Mouse (Mus musculus) megakaryocyte, adult 5-6 weeks (primary cell): Measurements from ENCODE around the gene Mrtfb. TPM values are rescaled to one million over a fixed set of nuclear protein-coding genes. Genes with fewer than 3 reads are reported as not detected.
"Not testable (repeated sequence)": the region's sequence is repeated elsewhere in the genome, so short reads cannot be mapped to it uniquely, and the experiment has no call there.

Experiments used
- ATAC-seq: 2 replicates; pipeline ENCODE4 v1.8.0; 2016; ENCODE audit warnings: mild to moderate bottlenecking, inconsistent platforms; ENCODE audit not compliant: poor library complexity, severe bottlenecking
- total RNA-seq, 2 experiments: library from RNA; stranded (forward) in 1 of 2; stranded (reverse) in 1 of 2; fragments of 153-499, 151-499 nt in 1 of 2; fragments of 221-1000, 200-1000 nt in 1 of 2; gene quantifications; 2 replicates each; pipeline versions ENCODE4 v1.2.3 to v1.2.4; 2015 to 2017

Gene Mrtfb
- total RNA-seq, 2 experiments from 2014 or later, result 2.8 to 6.2 TPM

DNA sequence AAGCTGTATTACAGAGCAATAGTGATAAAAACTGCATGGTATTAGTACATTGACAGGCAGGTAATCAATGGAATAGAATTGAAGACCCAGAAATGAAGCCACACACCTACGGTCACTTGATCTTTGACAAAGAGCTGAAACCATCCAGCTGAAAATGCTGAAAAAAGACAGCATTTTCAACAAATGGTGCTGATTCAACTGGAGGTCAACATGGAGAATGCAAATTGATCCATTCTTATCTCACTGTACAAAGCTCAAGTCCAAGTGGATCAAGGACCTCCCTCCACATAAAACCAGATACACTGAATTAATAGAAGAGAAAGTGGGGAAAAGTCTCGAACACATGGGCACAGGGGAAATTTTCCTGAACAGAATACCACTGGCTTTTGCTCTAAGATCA is 89.5 kb downstream of the Mrtfb start:
- ATAC-seq, result not testable (repeated sequence)

DNA sequence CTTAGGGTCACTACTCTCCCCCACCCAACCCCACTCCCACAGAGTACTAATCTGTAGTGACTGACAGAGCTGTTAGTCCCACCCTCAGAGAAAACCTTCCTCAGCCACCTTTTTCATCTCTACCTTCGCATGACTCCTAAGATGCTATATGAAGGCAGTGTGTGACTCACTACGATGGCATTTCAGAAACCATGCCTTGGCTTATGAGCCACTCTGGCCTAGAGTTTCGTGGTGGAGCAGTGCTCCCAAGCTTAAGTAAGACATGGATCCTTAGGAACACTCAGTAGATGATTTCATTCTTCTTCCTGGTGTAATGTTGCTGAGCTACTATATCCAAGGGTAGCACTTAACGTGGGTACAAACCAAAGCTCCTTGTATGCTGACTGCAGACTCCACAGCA is 94.4 kb downstream of the Mrtfb start:
- ATAC-seq, result no peak

- ATAC-seq, result no peak
These were observed 95.0 kb downstream of the Mrtfb start for GRCm38 (mm10) chr16:13351268-13351667.

GRCm38 (mm10) chr16:13353927-13354326 is 97.6 kb downstream of the Mrtfb start:
- ATAC-seq, result no peak

DNA sequence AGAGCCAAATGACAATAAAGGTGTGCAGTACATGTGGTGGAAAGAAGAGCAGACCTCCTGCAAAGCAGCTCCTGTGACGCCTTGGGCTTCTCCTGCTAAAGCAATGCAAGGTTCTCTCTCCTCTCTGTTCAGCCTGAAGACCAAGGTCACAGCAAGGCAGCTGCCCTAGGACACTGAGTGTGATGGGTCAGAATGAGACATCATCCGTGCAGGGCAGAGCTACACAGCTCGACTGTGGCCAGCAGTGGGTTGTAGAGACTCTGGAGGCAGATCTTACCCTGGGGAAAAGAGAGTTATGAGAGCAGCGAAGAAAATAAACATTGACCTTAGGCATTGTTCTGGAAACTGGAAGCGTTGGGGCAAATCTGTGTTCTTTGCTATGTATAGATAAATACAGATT is 98.2 kb downstream of the Mrtfb start:
- no peak for ATAC-seq

GRCm38 (mm10) chr16:13357806-13358679 is 101.8 kb downstream of the Mrtfb start:
- ATAC-seq, result no peak

DNA sequence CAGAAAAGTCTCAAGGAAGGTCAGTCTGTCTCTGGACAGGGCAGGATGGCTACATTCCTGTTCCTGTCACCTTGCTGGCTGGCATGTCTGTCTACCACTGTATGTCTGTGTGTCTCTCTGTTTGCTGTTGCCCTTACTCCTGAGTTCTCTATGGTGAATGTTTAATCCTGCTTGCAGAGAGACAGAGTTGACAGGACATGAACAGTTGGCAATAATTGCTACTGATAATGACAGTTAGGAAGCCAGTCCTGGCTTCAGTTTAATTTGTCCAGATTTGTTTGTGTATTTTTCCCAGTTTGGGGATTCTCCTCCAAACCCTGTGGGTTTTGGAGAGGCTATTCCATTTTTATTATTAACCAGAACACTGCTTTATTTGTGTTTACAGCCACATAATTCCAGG is 102.5 kb downstream of the Mrtfb start:
- ATAC-seq, result no peak

DNA sequence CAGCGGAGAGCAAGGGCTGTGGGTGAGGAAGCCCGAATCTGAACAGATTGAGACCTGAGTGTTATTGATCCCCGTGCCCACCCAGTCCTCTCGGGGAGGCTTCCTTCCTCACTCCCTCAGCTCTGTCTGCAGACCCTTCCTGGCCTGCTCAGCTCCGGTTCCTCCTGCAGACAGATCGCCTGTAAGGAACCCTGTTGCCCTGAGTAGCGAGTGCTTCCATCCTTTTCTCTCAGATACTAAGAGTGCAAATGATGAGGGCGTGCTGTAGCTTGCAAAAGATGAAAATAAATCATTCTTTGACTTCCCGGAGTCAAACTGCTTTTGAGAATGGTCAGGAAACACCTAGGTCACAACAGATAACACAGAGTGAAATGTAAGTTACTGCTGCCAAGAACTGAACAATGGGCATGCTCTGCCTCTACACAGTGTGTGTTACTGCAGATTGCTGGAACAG is 103.2 kb downstream of the Mrtfb start:
- ATAC-seq, result no peak

DNA sequence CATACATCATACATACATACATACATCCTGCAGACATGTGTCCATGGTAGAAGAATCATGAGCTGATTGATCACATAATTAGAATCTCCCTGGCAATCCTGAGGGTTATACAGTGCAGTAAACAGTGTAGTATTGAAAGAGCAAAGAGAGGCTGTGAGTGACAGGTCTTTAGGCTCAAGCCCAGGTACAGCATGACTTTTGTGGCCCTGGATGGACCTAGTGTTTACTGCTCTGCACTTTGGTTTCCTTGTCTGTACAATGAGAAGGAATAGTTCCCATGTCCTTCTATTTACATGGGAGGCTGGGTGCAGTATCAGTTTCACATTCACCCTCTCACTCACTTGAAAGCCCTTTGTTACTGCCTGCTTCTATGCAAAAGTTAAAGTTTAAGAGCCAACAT is 103.9 kb downstream of the Mrtfb start:
- no peak for ATAC-seq

GRCm38 (mm10) chr16:13360835-13361234 is 104.6 kb downstream of the Mrtfb start:
- no peak for ATAC-seq

DNA sequence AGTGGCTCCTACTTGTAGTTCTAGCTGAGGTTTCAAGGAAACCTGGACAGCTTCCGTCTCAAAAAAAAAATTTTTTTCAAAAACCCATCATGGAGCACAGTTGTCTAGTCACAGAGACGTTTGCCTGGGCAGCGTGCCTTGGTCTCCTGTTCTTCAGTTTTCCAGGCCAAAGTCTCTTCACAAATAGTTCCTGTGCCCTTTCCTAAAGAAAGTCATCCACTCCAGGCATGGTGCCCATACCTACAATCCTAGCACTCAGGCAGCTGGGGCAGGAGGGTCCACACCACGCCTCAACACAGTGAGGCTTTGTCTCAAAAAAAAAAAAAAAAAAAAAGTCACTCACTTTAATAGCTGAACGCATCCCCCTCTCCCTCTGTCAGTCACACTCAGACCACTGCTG is 106.9 kb downstream of the Mrtfb start:
- ATAC-seq, result no peak

GRCm38 (mm10) chr16:13364145-13364544 is 107.9 kb downstream of the Mrtfb start:
- no peak for ATAC-seq

GRCm38 (mm10) chr16:13366256-13366655 is 110.0 kb downstream of the Mrtfb start:
- no peak for ATAC-seq

DNA sequence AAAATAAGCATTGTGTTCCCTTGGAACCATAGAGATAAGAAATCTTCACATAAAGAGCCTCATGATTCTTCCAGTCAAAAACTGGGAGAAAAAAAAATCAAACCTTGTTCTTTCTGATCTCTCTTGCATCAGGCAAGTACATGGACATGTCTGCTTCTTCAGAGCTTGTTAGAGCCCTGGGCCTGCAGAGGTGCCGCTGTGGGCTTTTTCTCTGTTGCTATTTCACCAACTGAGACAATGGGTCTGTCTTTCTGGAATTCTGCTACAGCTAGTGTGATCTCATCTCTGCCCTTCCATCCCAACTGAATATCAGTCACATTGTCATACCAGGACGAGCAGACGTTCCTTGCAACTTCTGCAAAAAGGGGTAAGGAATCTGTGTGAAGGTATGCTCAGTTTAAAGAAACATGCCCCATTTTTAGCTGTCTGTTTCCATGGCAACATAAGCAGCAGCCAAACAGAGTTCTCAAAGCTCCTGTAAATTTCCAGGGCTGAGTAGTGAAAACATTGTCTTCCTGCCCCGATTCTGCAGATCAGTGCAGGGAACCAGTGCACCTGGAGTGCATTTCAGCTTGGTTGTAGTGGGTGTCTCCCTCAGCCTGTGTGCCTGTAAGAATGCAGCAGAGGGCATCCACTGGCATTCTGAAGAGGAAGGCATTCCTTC is 110.7 kb downstream of the Mrtfb start:
- no peak for ATAC-seq

DNA sequence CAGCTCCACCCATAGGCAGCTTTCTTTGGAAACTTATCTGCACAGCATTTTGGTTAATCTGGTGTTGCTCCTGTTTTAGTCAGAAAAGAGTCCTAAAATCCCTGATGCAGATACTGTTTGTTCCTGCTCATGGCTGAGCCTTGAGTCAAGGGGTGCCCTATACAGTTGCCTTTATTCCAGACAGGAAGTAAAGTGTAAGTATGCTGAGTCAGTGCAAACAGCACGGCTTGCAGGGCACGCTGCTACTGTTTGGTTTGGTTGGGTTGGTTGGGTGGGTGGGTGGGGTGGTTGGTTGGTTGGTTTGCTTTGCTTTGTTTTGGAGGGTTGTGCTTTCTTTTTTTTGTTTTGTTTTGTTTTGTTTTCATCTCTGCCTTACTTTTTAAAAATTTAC is 111.2 kb downstream of the Mrtfb start:
- no peak for ATAC-seq

DNA sequence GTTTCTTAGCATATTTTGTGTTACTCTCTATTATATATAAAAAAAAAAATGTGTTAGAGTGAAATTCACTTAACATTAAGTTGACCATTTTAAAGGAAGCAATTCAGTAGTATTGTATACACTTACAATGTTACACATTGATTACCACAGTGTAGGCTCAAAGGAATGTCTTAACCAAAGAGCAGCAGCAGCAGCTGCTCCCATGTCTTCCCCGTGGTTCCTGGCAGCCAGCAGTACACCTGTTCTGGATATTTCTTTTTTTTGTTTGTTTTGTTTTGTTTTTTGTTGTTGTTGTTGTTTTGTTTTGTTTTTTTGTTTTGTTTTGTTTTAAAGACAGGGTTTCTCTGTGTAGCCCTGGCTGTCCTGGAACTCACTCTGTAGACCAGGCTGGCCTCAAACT is 112.4 kb downstream of the Mrtfb start:
- no peak for ATAC-seq

DNA sequence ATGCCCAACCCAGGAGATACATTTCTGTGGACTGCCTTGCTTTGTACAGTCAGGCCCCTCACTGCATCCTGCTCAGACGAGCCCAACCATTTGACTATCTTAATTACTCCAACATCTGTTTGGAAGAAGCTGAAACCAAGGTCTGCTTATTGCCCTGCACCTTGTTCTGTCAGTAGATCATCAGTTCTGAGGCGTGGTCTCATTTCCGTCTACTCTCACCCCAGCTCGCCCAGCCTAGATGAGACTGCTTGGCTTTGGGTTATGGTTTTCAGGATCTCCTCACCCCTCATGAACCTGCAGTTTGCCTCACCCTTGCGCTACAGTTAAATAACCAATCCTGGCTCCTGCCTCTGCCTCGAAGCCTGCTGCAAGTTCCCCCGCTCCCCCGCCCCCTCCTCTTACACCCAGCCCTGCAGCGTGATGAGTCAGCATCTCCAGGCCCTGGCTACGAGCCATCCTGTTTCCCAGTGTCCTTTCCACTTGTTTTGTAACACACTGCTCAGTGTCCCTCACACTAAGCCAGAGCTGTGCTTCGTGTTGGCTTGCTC is 115.5 kb downstream of the Mrtfb start:
- ATAC-seq, result peak; percentile 69

DNA sequence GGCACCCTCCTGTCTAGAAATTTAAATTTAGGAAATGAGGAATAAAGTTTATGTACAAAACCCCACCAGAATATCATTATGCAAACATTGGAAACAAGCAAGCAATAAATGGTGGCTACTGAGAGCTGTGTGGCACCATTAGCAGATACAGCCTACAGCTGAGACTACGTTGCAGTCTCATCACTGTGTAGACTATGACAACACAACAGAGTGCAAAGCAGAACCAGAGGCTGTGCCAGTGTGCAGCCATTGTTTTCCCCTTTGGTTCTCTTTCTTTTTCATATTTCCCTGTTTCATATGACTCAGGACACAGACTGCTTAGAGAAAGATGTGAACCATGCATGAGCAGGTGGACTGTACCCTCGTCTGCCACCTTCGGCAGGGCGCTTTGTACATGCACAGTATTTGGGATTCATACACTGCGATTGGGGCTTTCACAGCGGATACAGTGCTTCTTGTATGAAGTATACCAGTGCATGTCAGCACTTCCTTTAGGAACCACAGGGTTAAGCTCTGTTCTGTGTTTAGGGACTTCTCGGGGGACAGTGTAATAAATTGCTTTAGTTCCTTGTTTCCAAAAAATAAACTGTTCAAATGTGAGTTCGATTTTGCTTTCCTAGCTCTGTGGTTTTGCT is 116.7 kb downstream of the Mrtfb start:
- ATAC-seq, result peak; percentile 60

DNA sequence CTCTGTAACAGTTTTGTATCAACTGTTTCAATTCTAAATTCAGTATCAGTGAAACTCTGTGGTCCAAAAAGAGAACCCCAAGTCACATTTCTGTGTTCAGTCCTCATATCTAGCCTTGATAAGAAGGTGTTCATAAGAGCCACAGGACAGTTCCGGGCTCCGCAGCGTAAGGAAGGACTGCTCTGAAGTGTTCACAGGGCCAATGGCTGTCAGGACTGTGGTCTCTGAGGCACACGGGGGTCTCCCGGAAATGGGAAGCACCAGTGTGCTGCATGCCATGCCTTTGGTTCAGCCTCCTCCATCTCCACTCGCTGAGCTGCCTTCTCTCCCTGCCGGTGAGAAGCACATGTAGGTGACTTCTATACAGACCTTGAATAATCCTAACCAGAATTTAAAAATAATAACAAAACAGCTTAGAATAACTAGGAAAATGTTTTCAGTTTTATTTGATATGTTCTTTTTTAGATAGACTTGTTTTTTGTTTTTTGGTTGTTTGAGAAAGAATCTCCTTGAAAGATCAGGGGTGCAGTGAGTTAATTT is 120.7 kb downstream of the Mrtfb start:
- ATAC-seq, result no peak

DNA sequence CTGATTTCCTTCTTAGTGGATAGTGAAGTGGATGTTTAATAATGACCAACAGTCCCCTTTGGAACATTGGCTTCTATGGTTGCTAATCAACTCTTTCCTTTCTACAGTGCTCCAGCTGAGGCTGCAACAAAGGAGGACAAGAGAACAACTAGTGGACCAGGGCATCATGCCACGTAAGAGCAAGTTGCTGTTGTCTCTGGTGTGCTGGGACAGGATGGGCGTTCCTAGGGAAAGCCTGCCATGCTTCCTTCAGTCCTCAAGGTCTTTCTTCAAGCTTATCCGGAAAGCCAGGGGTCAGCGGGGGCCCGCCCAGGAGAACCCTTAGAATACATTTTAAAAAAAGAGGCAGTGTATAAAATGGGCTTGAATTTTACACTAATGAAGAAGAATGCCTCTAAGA is 121.9 kb downstream of the Mrtfb start:
- ATAC-seq, result no peak

- no peak for ATAC-seq
These were observed 123.6 kb downstream of the Mrtfb start for GRCm38 (mm10) chr16:13379865-13380264.
